Mouse (Mus musculus) stomach, postnatal 0 days (tissue): ENCODE measurements around the gene Tmem81.

Source experiments
- CTCF ChIP-seq: IDR thresholded peaks from 2 replicates; pipeline ENCODE4 v1.5.1; 2016; ENCODE audit warnings: antibody characterized with exemption, low read depth, mild to moderate bottlenecking, moderate library complexity
- EP300 ChIP-seq: optimal IDR thresholded peaks from 2 replicates; pipeline ENCODE3; 2016; ENCODE audit warnings: antibody characterized with exemption

DNA sequence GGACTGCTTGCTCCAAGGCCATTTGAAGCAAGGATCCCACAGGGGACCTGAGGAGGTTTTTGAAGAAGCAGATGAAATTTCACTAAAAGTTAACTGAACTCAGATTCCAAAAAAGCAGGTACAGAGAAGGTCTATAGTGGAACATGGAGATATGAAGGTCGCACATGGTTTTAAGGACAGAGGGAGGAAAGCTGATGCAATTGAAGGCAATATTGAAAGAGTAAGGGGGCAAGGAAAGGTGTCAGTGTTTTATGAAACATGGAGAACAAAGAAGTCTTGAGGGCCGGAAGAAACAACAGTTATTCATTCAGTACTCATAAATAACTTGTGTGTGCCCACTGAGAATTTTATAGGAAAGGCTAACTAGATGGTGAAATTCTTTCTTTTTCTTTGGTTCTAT is 24.4 kb upstream of the Tmem81 start:
- no peak for TF ChIP-seq CTCF
- no peak for TF ChIP-seq EP300
